Mouse (Mus musculus): ENCODE results near the gene Zfp605. TPM values are rescaled to one million over a fixed set of nuclear protein-coding genes. Genes with fewer than 3 reads are reported as not detected.
"Not testable (repeated sequence)": the region's sequence is repeated elsewhere in the genome, so short reads cannot be mapped to it uniquely, and the experiment has no call there.

The Zfp605 gene
- 0.04 and 0.10 TPM in 2 replicates for polyA plus RNA-seq (2012; rRNA removed)

DNA sequence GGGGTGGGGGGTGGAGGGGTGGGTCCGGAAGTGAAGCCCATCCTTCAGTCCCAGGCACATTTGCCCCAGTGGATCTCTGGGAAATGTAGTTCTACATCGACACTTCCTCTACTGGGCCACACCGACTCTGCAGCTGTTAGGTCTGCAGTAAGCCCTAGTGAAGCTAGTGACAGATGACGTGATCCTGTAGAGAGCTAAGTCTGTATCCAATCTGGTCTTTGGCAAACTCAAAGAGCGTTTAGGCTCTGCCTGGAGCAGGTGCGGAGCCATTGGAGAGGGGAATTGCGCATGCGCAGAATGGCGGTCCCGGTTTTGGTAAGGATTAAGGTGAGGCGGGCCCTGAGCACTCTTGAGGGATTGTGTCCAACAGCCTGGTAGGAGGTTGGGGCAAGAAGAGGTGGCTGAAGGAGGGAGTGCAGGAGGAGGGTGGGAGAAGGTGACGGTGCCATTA lies at the start of gene Zfp605:
Gene Zfp605, plus strand, starts transcription at position 102 of the 451 bp plus-strand sequence.
- 2% methylated on average over 12 of the region's 12 CpGs for WGBS
- TF ChIP-seq POLR2A (IDR thresholded peaks at IDR 0.05; ENCODE audit: low read depth, low read length) (no peak), CTCF (IDR thresholded peaks at IDR 0.05; ENCODE audit: extremely low read depth, insufficient read length, insufficient replicate concordance, low read depth, low read length) (no peak)
- Histone ChIP-seq H3K36me3 (ENCODE audit: control insufficient read depth, insufficient read depth, low read length) (peaks cover 15% of the 10 kb centered on the region), H3K27me3 (ENCODE audit: control insufficient read depth, insufficient read depth, low read length) (no peaks in the 10 kb centered on the region), H3K27ac (ENCODE audit: insufficient read depth, low read depth, low read length) (peak within 1 kb of the TSS; percentile 78), H3K4me1 (ENCODE audit: control insufficient read depth, insufficient read depth, insufficient read length, low read length) (peaks cover 8% of the 10 kb centered on the region), H3K4me3 (ENCODE audit: low read depth, low read length) (peak within 1 kb of the TSS; percentile 73)

DNA sequence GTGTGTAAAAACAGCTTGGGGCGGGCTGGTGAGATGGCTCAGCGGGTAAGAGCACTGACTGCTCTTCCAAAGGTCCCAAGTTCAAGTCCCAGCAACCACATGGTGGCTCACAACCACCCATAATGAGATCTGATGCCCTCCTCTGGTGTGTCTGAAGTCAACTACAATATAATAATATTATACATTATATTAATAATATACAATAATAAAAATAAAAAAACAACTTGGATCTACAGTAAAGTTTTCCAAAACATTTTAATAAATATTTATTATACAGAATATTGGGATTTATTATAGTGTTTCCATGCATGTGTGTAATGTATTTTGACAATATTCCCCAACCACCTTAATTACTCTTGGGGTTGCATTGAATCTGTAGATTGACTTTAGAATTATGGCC lies 37.5 kb upstream of the Zfp605 start, which contains the start of gene Gm17655:
Gene Gm17655, minus strand, starts transcription at position 101 of the 400 bp plus-strand sequence.
- 92% methylated on average over 2 of the region's 2 CpGs for WGBS
- H3K27me3 ChIP-seq (ENCODE audit: control insufficient read depth, insufficient read depth, low read length); H3K4me3 ChIP-seq (ENCODE audit: low read depth, low read length); H3K27ac ChIP-seq (ENCODE audit: insufficient read depth, low read depth, low read length); H3K4me1 ChIP-seq (ENCODE audit: control insufficient read depth, insufficient read depth, insufficient read length, low read length); H3K36me3 ChIP-seq (ENCODE audit: control insufficient read depth, insufficient read depth, low read length): not testable (repeated sequence)

DNA sequence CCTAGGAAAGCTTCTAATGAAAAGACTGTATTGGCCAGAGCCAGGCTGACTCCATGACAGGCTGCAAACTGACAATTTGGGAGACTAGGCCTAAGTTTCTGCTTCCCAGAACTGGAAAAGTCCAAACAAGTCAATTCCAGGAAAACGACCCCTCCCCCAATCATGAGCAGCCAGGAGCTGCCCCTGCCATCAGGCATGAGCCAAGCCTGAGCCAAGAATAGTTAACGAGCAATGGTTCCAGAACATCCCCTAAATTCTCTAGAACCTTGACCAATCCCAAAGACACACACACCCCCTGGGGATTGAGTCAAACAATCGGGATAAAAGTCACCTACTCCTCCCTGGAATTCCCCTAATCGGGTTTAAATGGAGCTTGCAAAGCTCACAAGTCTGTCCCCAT lies 26.9 kb upstream of the Zfp605 start:
- Histone ChIP-seq H3K4me1 (ENCODE audit: control insufficient read depth, insufficient read depth, insufficient read length, low read length) (no peaks in the 10 kb centered on the region), H3K27ac (ENCODE audit: insufficient read depth, low read depth, low read length) (no peak overlapping the region), H3K27me3 (ENCODE audit: control insufficient read depth, insufficient read depth, low read length) (no peaks in the 10 kb centered on the region), H3K4me3 (ENCODE audit: low read depth, low read length) (no peak overlapping the region), H3K36me3 (ENCODE audit: control insufficient read depth, insufficient read depth, low read length) (no peaks in the 10 kb centered on the region)
- WGBS, result 83% methylated on average over 4 of the region's 4 CpGs
- TF ChIP-seq CTCF (IDR thresholded peaks at IDR 0.05; ENCODE audit: extremely low read depth, insufficient read length, insufficient replicate concordance, low read depth, low read length) (no peak), POLR2A (IDR thresholded peaks at IDR 0.05; ENCODE audit: low read depth, low read length) (no peak)

DNA sequence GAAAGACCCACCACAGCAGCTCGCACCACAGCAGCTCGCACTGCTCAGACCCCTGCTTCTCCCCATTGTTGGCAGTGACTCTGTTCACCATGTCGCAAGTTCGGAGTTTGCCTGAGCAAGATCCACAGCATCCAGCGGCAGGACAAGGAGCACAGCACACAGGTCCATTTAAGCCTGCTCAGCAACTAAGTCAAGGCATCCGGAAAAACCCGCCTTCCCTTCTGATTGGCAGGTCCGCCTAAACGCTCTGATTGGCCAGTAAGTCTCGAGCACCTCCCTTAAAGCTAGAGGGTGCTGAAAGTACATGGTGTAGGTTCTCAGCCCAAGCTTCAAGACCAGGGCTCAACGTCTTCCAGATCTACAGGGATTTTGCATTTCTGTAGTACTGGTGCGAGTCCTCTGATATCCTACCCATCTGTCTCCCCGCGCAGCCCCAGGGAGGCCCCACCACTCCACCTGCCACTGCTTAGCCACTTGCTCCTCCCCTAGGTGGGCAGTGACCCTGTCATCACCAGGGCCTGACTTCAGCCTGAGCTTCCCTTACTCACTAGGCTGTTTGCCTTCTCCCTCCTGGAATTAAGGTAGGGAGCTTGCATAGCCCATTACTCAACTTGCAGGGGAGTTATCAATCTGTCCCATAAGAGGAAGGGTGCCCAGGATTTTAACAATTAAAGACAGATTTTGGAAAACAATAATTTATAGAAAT lies 23.6 kb upstream of the Zfp605 start:
- Histone ChIP-seq H3K27ac (ENCODE audit: insufficient read depth, low read depth, low read length) (no peak overlapping the region), H3K36me3 (ENCODE audit: control insufficient read depth, insufficient read depth, low read length) (no peaks in the 10 kb centered on the region), H3K27me3 (ENCODE audit: control insufficient read depth, insufficient read depth, low read length) (no peaks in the 10 kb centered on the region), H3K4me1 (ENCODE audit: control insufficient read depth, insufficient read depth, insufficient read length, low read length) (no peaks in the 10 kb centered on the region), H3K4me3 (ENCODE audit: low read depth, low read length) (no peak overlapping the region)
- 70% methylated on average over 14 of the region's 14 CpGs for WGBS
- TF ChIP-seq POLR2A (IDR thresholded peaks at IDR 0.05; ENCODE audit: low read depth, low read length), result no peak
- TF ChIP-seq CTCF (IDR thresholded peaks at IDR 0.05; ENCODE audit: extremely low read depth, insufficient read length, insufficient replicate concordance, low read depth, low read length), result no peak

DNA sequence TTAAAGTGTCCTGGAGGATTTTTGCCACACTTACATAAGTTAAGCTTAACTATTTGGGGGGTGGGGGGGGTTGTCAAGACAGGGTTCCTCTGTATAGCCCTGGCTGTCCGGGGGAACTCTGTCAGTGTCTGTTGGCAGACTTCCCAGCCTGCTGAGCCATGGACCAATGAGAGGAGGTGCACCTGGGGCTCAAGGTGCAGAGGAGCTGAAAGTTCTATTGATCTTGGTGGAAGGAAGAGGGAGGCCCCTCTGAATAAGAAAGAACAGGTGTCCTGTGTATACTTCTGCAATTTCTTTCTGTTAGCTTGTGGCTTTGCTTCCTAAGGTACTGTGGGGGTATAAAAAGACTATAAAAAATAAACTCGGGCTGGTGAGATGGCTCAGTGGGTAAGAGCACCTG lies 18.3 kb upstream of the Zfp605 start:
- 0 out of 2 replicates have a peak, but pooled peaks cover 1% of the 10 kb centered on the region for H3K4me1 ChIP-seq (ENCODE audit: control insufficient read depth, insufficient read depth, insufficient read length, low read length)
- TF ChIP-seq POLR2A (IDR thresholded peaks at IDR 0.05; ENCODE audit: low read depth, low read length) (no peak), CTCF (IDR thresholded peaks at IDR 0.05; ENCODE audit: extremely low read depth, insufficient read length, insufficient replicate concordance, low read depth, low read length) (no peak)
- no peaks in the 10 kb centered on the region for H3K36me3 ChIP-seq (ENCODE audit: control insufficient read depth, insufficient read depth, low read length)
- WGBS, result 20% methylated on average over 2 of the region's 2 CpGs
- H3K27me3 ChIP-seq (ENCODE audit: control insufficient read depth, insufficient read depth, low read length), result no peaks in the 10 kb centered on the region
- H3K27ac ChIP-seq (ENCODE audit: insufficient read depth, low read depth, low read length), result no peak overlapping the region
- H3K4me3 ChIP-seq (ENCODE audit: low read depth, low read length), result no peak overlapping the region

DNA sequence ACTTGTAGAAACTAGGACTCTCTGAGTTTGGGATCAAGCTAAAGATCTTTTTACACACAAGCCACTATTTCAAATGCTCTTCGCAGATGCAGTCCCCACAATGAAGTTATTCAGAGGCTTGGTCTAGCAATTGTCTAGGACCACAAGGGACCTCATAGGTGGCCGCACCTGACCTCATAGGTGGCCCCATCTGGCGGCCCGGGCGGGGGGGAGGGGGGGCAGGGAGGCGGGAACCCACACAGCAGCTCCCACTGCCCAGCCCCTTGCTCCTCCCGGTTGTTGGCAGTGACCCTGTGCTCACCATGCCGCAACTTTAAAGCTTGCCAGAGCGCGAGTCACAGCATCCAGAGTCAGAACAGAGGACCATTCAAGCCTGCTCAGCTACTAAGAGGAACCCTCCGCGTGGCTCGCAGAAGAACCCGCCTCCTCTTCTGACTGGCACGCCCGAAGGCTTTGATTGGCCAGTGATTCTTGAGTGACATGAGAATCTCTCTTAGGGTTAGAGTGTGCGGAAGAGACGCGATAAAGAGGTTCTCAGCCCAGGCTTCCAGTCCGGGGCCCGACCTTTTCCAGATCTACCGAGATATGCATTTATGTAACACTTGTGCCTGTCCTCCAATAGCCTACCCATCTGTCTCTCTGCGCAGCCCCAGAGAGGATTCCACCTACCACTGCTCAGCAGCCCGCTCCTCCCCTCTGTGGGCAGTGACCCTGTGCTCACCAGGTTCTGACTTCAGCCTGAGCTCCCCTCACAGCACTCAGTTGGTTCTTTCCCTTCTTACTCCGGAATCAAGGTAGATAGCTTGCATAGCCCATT lies 15.7 kb upstream of the Zfp605 start, which contains the start of gene Gm35315:
Gene Gm35315, minus strand, starts transcription at position 391 of the 817 bp plus-strand sequence.
- Histone ChIP-seq H3K4me3 (ENCODE audit: low read depth, low read length) (peak within 1 kb of the TSS; percentile 65), H3K36me3 (ENCODE audit: control insufficient read depth, insufficient read depth, low read length) (no peaks in the 10 kb centered on the region), H3K27me3 (ENCODE audit: control insufficient read depth, insufficient read depth, low read length) (no peaks in the 10 kb centered on the region), H3K4me1 (ENCODE audit: control insufficient read depth, insufficient read depth, insufficient read length, low read length) (0 out of 2 replicates have a peak, but pooled peaks cover 1% of the 10 kb centered on the region), H3K27ac (ENCODE audit: insufficient read depth, low read depth, low read length) (peak within 1 kb of the TSS; percentile 47)
- WGBS, result 2% methylated on average over 25 of the region's 25 CpGs
- no peak for TF ChIP-seq CTCF (IDR thresholded peaks at IDR 0.05; ENCODE audit: extremely low read depth, insufficient read length, insufficient replicate concordance, low read depth, low read length)
- 0 out of 2 replicates have a peak, but pooled peaks have one; percentile 47 for TF ChIP-seq POLR2A (IDR thresholded peaks at IDR 0.05; ENCODE audit: low read depth, low read length)

DNA sequence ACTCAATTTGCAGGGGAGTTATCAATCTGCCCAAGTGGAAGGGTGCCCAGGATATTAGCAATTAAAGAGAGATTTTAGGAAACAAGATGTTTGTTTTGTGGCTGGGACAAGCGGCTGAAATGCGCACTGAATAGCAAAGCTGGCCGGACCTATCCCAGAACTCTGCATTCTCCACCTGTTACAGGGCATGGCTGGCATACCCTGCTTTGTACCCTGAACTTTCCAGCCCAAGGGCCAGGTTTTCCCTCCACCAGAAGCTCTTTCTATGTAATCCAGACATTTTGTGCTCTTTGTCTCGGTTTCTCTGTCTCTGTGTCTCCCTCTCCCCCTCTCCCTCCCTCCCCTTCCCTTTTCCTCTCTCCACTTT lies 15.1 kb upstream of the Zfp605 start:
- Histone ChIP-seq H3K36me3 (ENCODE audit: control insufficient read depth, insufficient read depth, low read length) (no peaks in the 10 kb centered on the region), H3K4me3 (ENCODE audit: low read depth, low read length) (peak overlapping the region; percentile 65), H3K4me1 (ENCODE audit: control insufficient read depth, insufficient read depth, insufficient read length, low read length) (peaks cover 1% of the 10 kb centered on the region; the same call in 1 of the 2 replicates), H3K27ac (ENCODE audit: insufficient read depth, low read depth, low read length) (peak overlapping the region; percentile 47), H3K27me3 (ENCODE audit: control insufficient read depth, insufficient read depth, low read length) (no peaks in the 10 kb centered on the region)
- no peak for TF ChIP-seq POLR2A (IDR thresholded peaks at IDR 0.05; ENCODE audit: low read depth, low read length)
- TF ChIP-seq CTCF (IDR thresholded peaks at IDR 0.05; ENCODE audit: extremely low read depth, insufficient read length, insufficient replicate concordance, low read depth, low read length), result no peak
- WGBS, result 0% methylated on average over 4 of the region's 4 CpGs
